Mouse (Mus musculus) brain, adult 10 weeks (tissue): ENCODE measurements around the gene Xpo6. TPM values are rescaled to one million over a fixed set of nuclear protein-coding genes. Genes with fewer than 3 reads are reported as not detected.

Experiments used
- polyA plus RNA-seq: library from polyadenylated mRNA; stranded (reverse); fragments of 350-450 nt; fragmentation: Illumina TruSeq; extraction: RNeasy Lipid Tissue Mini Kit (QIAGEN cat#74804); gene quantifications from one replicate; pipeline ENCODE4 v1.2.3, GENCODE M21; 2015; ENCODE audit warnings: low read depth, low replicate concordance

The Xpo6 gene
- polyA plus RNA-seq = 63.4 TPM

GRCm38 (mm10) chr7:126200178-126200996 lies at the start of gene Xpo6:
Gene Xpo6, minus strand, starts transcription at chr7:126200501.

GRCm38 (mm10) chr7:126082286-126082741 lies 118.0 kb downstream of the Xpo6 start, which contains the start of gene Gsg1l:
Gene Gsg1l, minus strand, starts transcription at chr7:126082411.

Other genes with a start within 250 kb of the Xpo6 start
- gene Gsg1l, start 118.1 kb downstream of the Xpo6 start, polyA plus RNA-seq = 50.2 TPM
- 46.9 TPM for gene Sbk1, start 72.1 kb upstream of the Xpo6 start, polyA plus RNA-seq
- 1.1 TPM for gene Lat, start 169.1 kb upstream of the Xpo6 start, polyA plus RNA-seq
- gene Spns1, start 176.9 kb upstream of the Xpo6 start, polyA plus RNA-seq = 62.2 TPM
- 4.5 TPM for gene Nfatc2ip, start 196.2 kb upstream of the Xpo6 start, polyA plus RNA-seq
- not detected for gene Cd19, start 214.4 kb upstream of the Xpo6 start, polyA plus RNA-seq
- gene Rabep2, start 228.3 kb upstream of the Xpo6 start, polyA plus RNA-seq = 11.4 TPM